Mouse (Mus musculus): Measurements from ENCODE around the gene Fbxw14. TPM values are rescaled to one million over a fixed set of nuclear protein-coding genes. Genes with fewer than 3 reads are reported as not detected.
"Not testable (repeated sequence)": the region's sequence is repeated elsewhere in the genome, so short reads cannot be mapped to it uniquely, and the experiment has no call there.

Gene Fbxw14
- total RNA-seq (2021) (not detected), polyA plus RNA-seq (2012; rRNA removed) (not detected in 2 replicates)
- long read RNA-seq = 0 reads

DNA sequence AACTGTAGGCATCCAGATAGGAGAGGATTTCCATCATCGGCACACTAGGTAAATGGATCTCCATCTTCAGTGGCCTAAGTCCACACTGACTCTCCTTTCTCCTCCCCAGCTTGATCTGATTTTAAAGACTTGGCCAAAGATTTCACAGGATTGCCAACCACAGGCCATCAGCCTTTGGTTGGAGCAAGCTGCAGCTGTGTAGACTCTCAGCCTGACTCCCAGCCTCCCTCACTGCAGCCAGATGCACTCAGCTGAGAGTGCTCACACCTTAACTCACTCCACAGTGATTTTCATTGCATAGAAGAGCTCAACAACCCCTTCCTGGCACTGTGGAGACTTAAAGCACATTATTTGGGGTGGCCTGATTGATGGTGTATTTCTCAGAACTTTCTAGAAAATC lies at the start of gene Fbxw14:
Gene Fbxw14 (minus strand): TSS at position 101 of the 400 bp plus-strand sequence.
- H3K9ac ChIP-seq (ENCODE audit: low read depth, low read length); H3K27me3 ChIP-seq (ENCODE audit: control insufficient read depth, insufficient read depth, low read length); H3K4me1 ChIP-seq (ENCODE audit: control insufficient read depth, insufficient read depth, low read length); H3K79me2 ChIP-seq (replicated peaks; ENCODE audit: control insufficient read depth, insufficient read depth, low read length); DNase-seq; H3K4me3 ChIP-seq; intact Hi-C loops (cut with DNase I); H3K27ac ChIP-seq; H3K36me3 ChIP-seq (ENCODE audit: control insufficient read depth, insufficient read depth, low read length): not testable (repeated sequence)
- 100% methylated on average over 1 of the region's 1 CpGs for WGBS

DNA sequence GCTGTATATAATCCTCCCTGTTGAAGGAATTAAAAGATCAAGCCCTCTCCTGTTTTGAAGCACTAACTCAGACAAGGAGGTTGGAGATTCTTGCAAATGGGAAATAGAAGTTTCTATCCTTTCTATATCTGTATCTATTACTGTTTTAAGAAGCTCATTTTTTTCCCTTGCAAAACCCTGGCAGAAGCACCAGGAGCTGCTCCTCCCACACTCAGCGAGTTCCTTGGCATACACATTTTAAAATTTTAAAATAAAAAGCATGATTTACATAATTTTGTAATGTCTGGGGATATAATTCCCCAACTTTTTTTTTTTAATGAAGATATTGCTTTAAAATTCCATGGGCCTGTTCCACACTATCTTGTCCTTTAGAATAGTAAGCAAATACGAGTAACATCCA lies 24.4 kb downstream of the Fbxw14 start:
- intact Hi-C loops (cut with DNase I) = no loop called here
- DNase-seq = no peak
- no peaks in the 10 kb centered on the region for H3K79me2 ChIP-seq (replicated peaks; ENCODE audit: control insufficient read depth, insufficient read depth, low read length)
- H3K4me1 ChIP-seq (ENCODE audit: control insufficient read depth, insufficient read depth, low read length) = no peaks in the 10 kb centered on the region
- no peak overlapping the region for H3K27ac ChIP-seq
- TF ChIP-seq EP300 (IDR thresholded peaks at IDR 0.05; ENCODE audit: insufficient read depth, low read depth, low read length) = no peak
- no peak for TF ChIP-seq POLR2A (IDR thresholded peaks at IDR 0.05; ENCODE audit: insufficient read depth, low read depth, low read length)
- TF ChIP-seq CTCF (IDR thresholded peaks at IDR 0.05) = no peak
- no peaks in the 10 kb centered on the region for H3K36me3 ChIP-seq (ENCODE audit: control insufficient read depth, insufficient read depth, low read length)
- WGBS = 58% methylated on average over 2 of the region's 2 CpGs
- no peaks in the 10 kb centered on the region for H3K27me3 ChIP-seq (ENCODE audit: control insufficient read depth, insufficient read depth, low read length)
- H3K4me3 ChIP-seq = no peak overlapping the region
- no peak overlapping the region for H3K9ac ChIP-seq (ENCODE audit: low read depth, low read length)

DNA sequence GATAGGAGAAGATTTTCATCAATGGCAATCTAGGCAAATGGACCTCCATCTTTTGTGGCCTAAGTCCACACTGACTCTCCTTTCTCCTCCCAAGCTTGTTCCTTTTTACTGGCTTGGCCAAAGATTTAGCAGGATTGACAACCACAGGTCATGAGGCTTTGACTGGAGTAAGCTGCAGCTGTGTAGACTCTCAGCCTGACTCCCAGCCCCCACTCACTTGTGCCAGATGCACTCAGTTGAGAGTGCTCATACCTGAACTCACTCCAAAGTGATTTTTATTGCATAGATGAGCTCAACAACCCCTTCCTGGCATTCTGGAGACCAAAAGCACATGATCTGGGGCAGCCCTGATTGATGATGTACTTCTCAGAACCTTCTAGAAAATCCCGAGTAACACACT lies 52.8 kb downstream of the Fbxw14 start, which contains the start of gene Fbxw20:
Gene Fbxw20 (minus strand): TSS at position 101 of the 400 bp plus-strand sequence.
- no peaks in the 10 kb centered on the region for H3K36me3 ChIP-seq (ENCODE audit: control insufficient read depth, insufficient read depth, low read length)
- intact Hi-C loops (cut with DNase I) = no loop called here
- no peaks in the 10 kb centered on the region for H3K27me3 ChIP-seq (ENCODE audit: control insufficient read depth, insufficient read depth, low read length)
- no peaks in the 10 kb centered on the region for H3K79me2 ChIP-seq (replicated peaks; ENCODE audit: control insufficient read depth, insufficient read depth, low read length)
- no peak for DNase-seq
- no peak within 1 kb of the TSS for H3K9ac ChIP-seq (ENCODE audit: low read depth, low read length)
- H3K4me3 ChIP-seq = no peak within 1 kb of the TSS
- H3K27ac ChIP-seq = no peak within 1 kb of the TSS
- H3K4me1 ChIP-seq (ENCODE audit: control insufficient read depth, insufficient read depth, low read length) = no peaks in the 10 kb centered on the region
- TF ChIP-seq EP300 (IDR thresholded peaks at IDR 0.05; ENCODE audit: insufficient read depth, low read depth, low read length) = no peak
- 91% methylated on average over 1 of the region's 1 CpGs for WGBS

Other genes with a start within 250 kb of the Fbxw14 start
- 10 to 100 TPM; 40.3 to 43.2 TPM for gene Shisa5, start 249.1 kb downstream of the Fbxw14 start, total RNA-seq (2021)
- gene Shisa5, start 249.1 kb downstream of the Fbxw14 start, polyA plus RNA-seq (2012; rRNA removed) = 170 and 218 TPM in 2 replicates
- 10 to 100 TPM; 12.6 to 13.3 TPM for gene Trex1, start 227.9 kb downstream of the Fbxw14 start, total RNA-seq (2021)
- gene Trex1, start 227.9 kb downstream of the Fbxw14 start, polyA plus RNA-seq (2012; rRNA removed) = 45.8 and 55.2 TPM in 2 replicates
- 1 to 10 TPM; 8.0 to 9.0 TPM for gene Atrip, start 213.6 kb downstream of the Fbxw14 start, total RNA-seq (2021)
- 10.0 and 13.9 TPM in 2 replicates for gene Atrip, start 213.6 kb downstream of the Fbxw14 start, polyA plus RNA-seq (2012; rRNA removed)
- 10 to 100 TPM; 11.1 to 11.8 TPM for gene Ccdc51, start 205.2 kb downstream of the Fbxw14 start, total RNA-seq (2021)
- gene Ccdc51, start 205.2 kb downstream of the Fbxw14 start, polyA plus RNA-seq (2012; rRNA removed) = 7.0 and 9.2 TPM in 2 replicates
- 100 to 1,000 TPM; 218 to 235 TPM for gene Tma7, start 205.1 kb downstream of the Fbxw14 start, total RNA-seq (2021)
- 41.4 and 59.3 TPM in 2 replicates for gene Tma7, start 205.1 kb downstream of the Fbxw14 start, polyA plus RNA-seq (2012; rRNA removed)
- 10 to 100 TPM; 15.7 to 21.1 TPM for gene Plxnb1, start 192.3 kb downstream of the Fbxw14 start, total RNA-seq (2021)
- 25.0 and 31.9 TPM in 2 replicates for gene Plxnb1, start 192.3 kb downstream of the Fbxw14 start, polyA plus RNA-seq (2012; rRNA removed)
- not detected for gene Fbxw21, start 125.6 kb downstream of the Fbxw14 start, total RNA-seq (2021)
- not detected in 2 replicates for gene Fbxw21, start 125.6 kb downstream of the Fbxw14 start, polyA plus RNA-seq (2012; rRNA removed)
- not detected for gene Fbxw13, start 91.7 kb downstream of the Fbxw14 start, total RNA-seq (2021)
- gene Fbxw13, start 91.7 kb downstream of the Fbxw14 start, polyA plus RNA-seq (2012; rRNA removed) = not detected in 2 replicates
- gene Fbxw20, start 52.9 kb downstream of the Fbxw14 start, total RNA-seq (2021) = not detected
- gene Fbxw20, start 52.9 kb downstream of the Fbxw14 start, polyA plus RNA-seq (2012; rRNA removed) = not detected in 2 replicates
- not detected for gene Fbxw28, start 52.0 kb upstream of the Fbxw14 start, total RNA-seq (2021)
- not detected in 2 replicates for gene Fbxw28, start 52.0 kb upstream of the Fbxw14 start, polyA plus RNA-seq (2012; rRNA removed)
- not detected for gene Fbxw22, start 116.6 kb upstream of the Fbxw14 start, total RNA-seq (2021)
- not detected in 2 replicates for gene Fbxw22, start 116.6 kb upstream of the Fbxw14 start, polyA plus RNA-seq (2012; rRNA removed)
- not detected for gene Fbxw16, start 161.5 kb upstream of the Fbxw14 start, total RNA-seq (2021)
- gene Fbxw16, start 161.5 kb upstream of the Fbxw14 start, polyA plus RNA-seq (2012; rRNA removed) = not detected in 2 replicates
- gene Fbxw19, start 208.2 kb upstream of the Fbxw14 start, total RNA-seq (2021) = not detected
- gene Fbxw19, start 208.2 kb upstream of the Fbxw14 start, polyA plus RNA-seq (2012; rRNA removed) = not detected in 2 replicates

Measured in heart, adult 2 months (tissue).